Mouse (Mus musculus): Measurements from ENCODE around the gene Trem1.

DNA sequence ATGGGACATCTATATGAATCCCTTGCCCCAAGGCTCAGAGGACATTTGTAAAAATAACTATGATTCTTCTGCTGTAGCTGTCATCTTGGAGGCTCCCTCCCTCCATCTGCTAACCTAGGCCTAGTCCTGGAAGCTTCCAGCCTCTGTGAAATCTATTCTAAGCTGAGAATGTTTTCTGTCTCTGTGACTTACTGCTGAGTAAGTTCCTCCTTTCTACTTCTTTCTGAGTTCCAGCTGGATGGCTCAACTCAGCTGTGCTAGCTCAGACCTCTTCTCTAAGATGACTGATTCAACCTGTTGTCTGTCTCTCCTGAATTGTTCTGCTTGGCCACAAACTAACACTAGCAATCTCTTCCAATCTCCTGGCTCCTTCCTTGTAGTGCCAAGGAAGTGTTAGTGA is 45.8 kb downstream of the Trem1 start:
- TF ChIP-seq POLR2A (IDR thresholded peaks at IDR 0.05; ENCODE audit: low read depth, low read length) = no peak
- no peak for TF ChIP-seq CTCF (IDR thresholded peaks at IDR 0.05; ENCODE audit: extremely low read depth, insufficient read depth, insufficient read length, insufficient replicate concordance)
